Mouse (Mus musculus) lung, embryonic 16.5 days (tissue): ENCODE measurements at regions not wholly inside any gene's neighbourhood (a gene's known extent, or its start where the extent isn't known, plus 50 kb on each side); places are given as distances from the start of the nearest gene placed in this dataset.

ENCODE experiments used
- ATAC-seq: fragments of 200-750 bp; cut with Nextera tagmentation; 2 replicates; pipeline ENCODE4 v1.8.0; 2017; ENCODE audit warnings: low read depth, mild to moderate bottlenecking, moderate library complexity
- H3K27ac ChIP-seq: fragments of 300-500 bp; sonication (generic); 2 replicates; pipeline ENCODE4 v1.5.1; 2014; ENCODE audit warnings: mild to moderate bottlenecking, control low read depth, low read length
- H3K27me3 ChIP-seq: fragments of 300-500 bp; sonication (generic); 2 replicates; pipeline ENCODE4 v1.6.1; 2014; ENCODE audit warnings: low read depth, low read length, mixed read lengths; ENCODE audit not compliant: control insufficient read depth, insufficient read depth
- H3K36me3 ChIP-seq: fragments of 300-500 bp; sonication (generic); 2 replicates; pipeline ENCODE4 v1.6.1; 2014; ENCODE audit warnings: low read length; ENCODE audit not compliant: control insufficient read depth, insufficient read depth
- H3K4me1 ChIP-seq: fragments of 300-500 bp; sonication (generic); replicated peaks from 2 replicates; pipeline ENCODE4 v1.6.1; 2014; ENCODE audit warnings: low read length, mixed read lengths; ENCODE audit not compliant: control insufficient read depth, insufficient read depth
- H3K4me2 ChIP-seq: fragments of 300-500 bp; sonication (generic); 2 replicates; pipeline ENCODE4 v1.6.1; 2014; ENCODE audit warnings: low read depth, low read length, control low read depth
- H3K4me3 ChIP-seq: fragments of 300-500 bp; sonication (generic); 2 replicates; pipeline ENCODE4 v1.5.1; 2014; ENCODE audit warnings: mild to moderate bottlenecking, low read length, control low read depth
- H3K9ac ChIP-seq: fragments of 300-500 bp; sonication (generic); 2 replicates; pipeline ENCODE4 v1.6.1; 2014; ENCODE audit warnings: low read length, control low read depth
- H3K9me3 ChIP-seq: fragments of 300-500 bp; sonication (generic); 2 replicates; pipeline ENCODE4 v1.6.1; 2016; ENCODE audit warnings: low read length; ENCODE audit not compliant: control insufficient read depth
- WGBS: fragments of 180-500 bp; shearing (Covaris S2); extraction: QIAGEN DNeasy Blood & Tissue Kit; methylation state at CpG from one replicate; pipeline ENCODE4 v1.1.7; 2014; 5-methylcytosine and 5-hydroxymethylcytosine counted together

GRCm38 (mm10) chr14:64573773-64574172 lies 469.7 kb downstream of the Prss52 start:
- no peak overlapping the region for H3K27ac ChIP-seq
- no peak for ATAC-seq
- 59% methylated on average over 5 of the region's 5 CpGs for WGBS
- no peak overlapping the region for H3K4me3 ChIP-seq
- H3K4me1 ChIP-seq: no peaks in the 10 kb centered on the region
- no peaks in the 10 kb centered on the region; the same call in 1 of the 2 replicates for H3K27me3 ChIP-seq
- H3K9me3 ChIP-seq: no peaks in the 10 kb centered on the region
- H3K9ac ChIP-seq: no peak overlapping the region
- no peaks in the 10 kb centered on the region for H3K36me3 ChIP-seq
- H3K4me2 ChIP-seq: no peak overlapping the region

GRCm38 (mm10) chr14:64574277-64574676 lies 470.2 kb downstream of the Prss52 start:
- Histone ChIP-seq H3K9ac (no peak overlapping the region), H3K4me1 (no peaks in the 10 kb centered on the region), H3K4me3 (no peak overlapping the region), H3K27ac (no peak overlapping the region), H3K4me2 (no peak overlapping the region), H3K36me3 (no peaks in the 10 kb centered on the region), H3K27me3 (no peaks in the 10 kb centered on the region; the same call in 1 of the 2 replicates), H3K9me3 (no peaks in the 10 kb centered on the region)
- WGBS: 42% methylated on average over 7 of the region's 7 CpGs
- ATAC-seq: no peak

DNA sequence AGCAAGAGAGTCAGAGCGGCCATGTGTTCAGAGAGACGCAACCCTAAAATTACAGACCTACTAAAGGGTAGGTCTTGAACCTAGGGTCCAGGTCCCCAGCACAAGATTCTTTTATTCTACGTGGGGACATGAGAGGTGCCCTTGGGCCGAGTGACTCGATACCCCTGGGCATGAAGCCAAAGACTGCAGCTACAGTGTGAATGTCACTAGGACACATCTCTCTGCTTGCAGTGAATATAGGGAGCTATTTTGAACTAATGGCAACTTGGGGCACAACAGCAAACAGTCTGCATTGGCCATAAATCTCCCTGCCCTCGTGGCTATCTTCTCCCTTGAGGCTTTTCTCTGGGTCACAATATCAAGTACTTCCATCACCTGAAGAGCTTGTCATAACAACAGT lies 470.7 kb downstream of the Prss52 start:
- Histone ChIP-seq H3K4me1 (no peaks in the 10 kb centered on the region), H3K4me2 (no peak overlapping the region), H3K27ac (no peak overlapping the region), H3K9me3 (no peaks in the 10 kb centered on the region), H3K9ac (no peak overlapping the region), H3K27me3 (no peaks in the 10 kb centered on the region; the same call in 1 of the 2 replicates), H3K36me3 (no peaks in the 10 kb centered on the region), H3K4me3 (no peak overlapping the region)
- 62% methylated on average over 6 of the region's 6 CpGs for WGBS
- no peak for ATAC-seq

DNA sequence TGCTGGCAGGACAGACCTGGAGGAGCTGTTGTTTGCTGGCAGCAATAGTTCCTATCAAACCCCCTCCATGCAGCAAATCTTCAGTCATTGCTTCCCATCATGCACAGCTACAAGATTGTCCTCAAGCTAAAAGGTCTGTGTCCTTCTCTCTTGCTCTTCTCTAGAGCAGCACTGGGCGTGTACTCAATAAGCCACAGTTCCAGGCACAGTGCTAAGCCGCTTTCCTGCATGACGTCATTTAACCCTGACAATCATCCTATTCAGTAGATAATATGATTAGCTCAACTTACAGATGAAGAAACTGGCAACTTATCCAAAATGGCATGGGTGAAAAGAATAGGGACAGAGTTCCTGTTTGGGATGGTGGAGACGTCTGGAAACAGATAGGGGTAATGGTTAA lies 471.9 kb downstream of the Prss52 start:
- no peaks in the 10 kb centered on the region for H3K9me3 ChIP-seq

GRCm38 (mm10) chr14:64580086-64580485 lies 476.0 kb downstream of the Prss52 start:
- H3K4me3 ChIP-seq: no peak overlapping the region
- no peak for ATAC-seq
- no peak overlapping the region for H3K27ac ChIP-seq
- no peaks in the 10 kb centered on the region for H3K4me1 ChIP-seq
- H3K36me3 ChIP-seq: no peaks in the 10 kb centered on the region
- H3K9me3 ChIP-seq: no peaks in the 10 kb centered on the region
- no peak overlapping the region for H3K4me2 ChIP-seq
- WGBS: 64% methylated on average over 4 of the region's 4 CpGs
- H3K9ac ChIP-seq: no peak overlapping the region
- peaks cover 16% of the 10 kb centered on the region for H3K27me3 ChIP-seq

More for the DNA sequence above, 471.9 kb downstream of the Prss52 start:
- H3K4me1 ChIP-seq: no peaks in the 10 kb centered on the region
- H3K27me3 ChIP-seq: no peaks in the 10 kb centered on the region; the same call in 1 of the 2 replicates
- H3K4me2 ChIP-seq: no peak overlapping the region
- ATAC-seq: no peak
- no peak overlapping the region for H3K9ac ChIP-seq
- no peak overlapping the region for H3K4me3 ChIP-seq
- H3K27ac ChIP-seq: no peak overlapping the region
- 54% methylated on average over 4 of the region's 4 CpGs for WGBS
- H3K36me3 ChIP-seq: no peaks in the 10 kb centered on the region

GRCm38 (mm10) chr14:64580862-64581261 lies 476.8 kb downstream of the Prss52 start:
- ATAC-seq: no peak
- Histone ChIP-seq H3K9me3 (no peaks in the 10 kb centered on the region), H3K27ac (no peak overlapping the region), H3K4me2 (no peak overlapping the region), H3K27me3 (peaks cover 24% of the 10 kb centered on the region), H3K4me1 (no peaks in the 10 kb centered on the region), H3K36me3 (no peaks in the 10 kb centered on the region), H3K4me3 (no peak overlapping the region), H3K9ac (no peak overlapping the region)
- WGBS: 44% methylated on average over 6 of the region's 6 CpGs

- no peaks in the 10 kb centered on the region for H3K36me3 ChIP-seq
- no peak overlapping the region for H3K4me3 ChIP-seq
- ATAC-seq: no peak
- H3K27ac ChIP-seq: no peak overlapping the region
- H3K9ac ChIP-seq: no peak overlapping the region
- H3K4me2 ChIP-seq: no peak overlapping the region
- no peaks in the 10 kb centered on the region for H3K4me1 ChIP-seq
- WGBS: 36% methylated on average over 7 of the region's 7 CpGs
- H3K9me3 ChIP-seq: no peaks in the 10 kb centered on the region
- peaks cover 29% of the 10 kb centered on the region for H3K27me3 ChIP-seq
Observed at GRCm38 (mm10) chr14:64581705-64582104, 477.6 kb downstream of the Prss52 start.

GRCm38 (mm10) chr14:64582822-64583221 lies 478.7 kb downstream of the Prss52 start:
- Histone ChIP-seq H3K4me1 (peaks cover 11% of the 10 kb centered on the region; the same call in 1 of the 2 replicates), H3K9me3 (no peaks in the 10 kb centered on the region), H3K36me3 (no peaks in the 10 kb centered on the region), H3K4me3 (no peak overlapping the region), H3K27ac (no peak overlapping the region), H3K4me2 (no peak overlapping the region), H3K9ac (no peak overlapping the region), H3K27me3 (peaks cover 40% of the 10 kb centered on the region)
- WGBS: 37% methylated on average over 4 of the region's 4 CpGs
- ATAC-seq: no peak

GRCm38 (mm10) chr14:64584221-64584620 lies 480.1 kb downstream of the Prss52 start:
- H3K4me1 ChIP-seq: peaks cover 11% of the 10 kb centered on the region; the same call in 1 of the 2 replicates
- peaks cover 53% of the 10 kb centered on the region for H3K27me3 ChIP-seq
- H3K36me3 ChIP-seq: no peaks in the 10 kb centered on the region
- H3K4me2 ChIP-seq: no peak overlapping the region
- H3K4me3 ChIP-seq: no peak overlapping the region
- no peak overlapping the region for H3K27ac ChIP-seq
- H3K9me3 ChIP-seq: no peaks in the 10 kb centered on the region
- WGBS: 49% methylated on average over 5 of the region's 5 CpGs
- ATAC-seq: no peak
- H3K9ac ChIP-seq: no peak overlapping the region

- ATAC-seq: no peak
- H3K36me3 ChIP-seq: no peaks in the 10 kb centered on the region
- no peak overlapping the region for H3K9ac ChIP-seq
- WGBS: 14% methylated on average over 5 of the region's 5 CpGs
- H3K4me2 ChIP-seq: no peak overlapping the region
- peaks cover 62% of the 10 kb centered on the region for H3K27me3 ChIP-seq
- no peak overlapping the region for H3K4me3 ChIP-seq
- H3K27ac ChIP-seq: no peak overlapping the region
- no peaks in the 10 kb centered on the region for H3K9me3 ChIP-seq
- H3K4me1 ChIP-seq: peaks cover 15% of the 10 kb centered on the region
Observed at GRCm38 (mm10) chr14:64585081-64585470, 481.0 kb downstream of the Prss52 start.
